Mouse (Mus musculus) liver, adult (tissue): Measurements from ENCODE around the gene Tbk1.

ENCODE experiments used
- GATA4 ChIP-seq: IDR thresholded peaks from 2 replicates; pipeline ENCODE4 v1.6.1; 2014; ENCODE audit warnings: mild to moderate bottlenecking, low read length; ENCODE audit not compliant: insufficient replicate concordance

Gene Tbk1

DNA sequence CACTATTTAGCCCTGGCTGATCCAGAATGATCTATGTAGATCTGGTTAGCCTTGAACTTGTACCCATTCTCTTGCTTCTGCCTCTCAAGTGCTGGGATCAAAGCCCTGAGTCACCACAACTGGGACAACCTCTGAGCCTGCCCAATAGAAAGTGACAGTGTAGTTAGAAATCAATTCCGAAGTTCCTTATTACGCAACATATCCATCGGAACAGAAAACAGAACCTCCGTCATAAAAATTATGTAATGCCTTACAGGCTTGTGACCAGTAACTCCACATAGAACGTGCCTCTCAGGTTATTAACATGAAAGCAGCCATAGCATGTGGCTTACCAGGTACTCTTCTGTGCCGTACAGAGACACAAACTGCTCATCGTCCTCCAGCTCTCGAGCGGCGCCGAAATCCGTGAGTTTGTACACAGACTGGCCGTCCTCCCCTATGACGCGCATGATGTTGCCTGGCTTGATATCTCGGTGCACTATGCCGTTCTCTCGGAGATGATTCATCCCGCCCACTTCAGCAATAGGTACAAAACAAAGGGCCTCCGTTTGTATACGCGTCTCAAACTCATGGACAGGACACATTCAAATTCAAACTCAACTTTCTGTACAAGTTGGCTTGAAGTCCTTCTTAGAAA lies 15.0 kb downstream of the Tbk1 start:
- TF ChIP-seq GATA4: no peak

- no peak for TF ChIP-seq GATA4
Measured at GRCm38 (mm10) chr10:121571031-121571430, 15.6 kb downstream of the Tbk1 start.

DNA sequence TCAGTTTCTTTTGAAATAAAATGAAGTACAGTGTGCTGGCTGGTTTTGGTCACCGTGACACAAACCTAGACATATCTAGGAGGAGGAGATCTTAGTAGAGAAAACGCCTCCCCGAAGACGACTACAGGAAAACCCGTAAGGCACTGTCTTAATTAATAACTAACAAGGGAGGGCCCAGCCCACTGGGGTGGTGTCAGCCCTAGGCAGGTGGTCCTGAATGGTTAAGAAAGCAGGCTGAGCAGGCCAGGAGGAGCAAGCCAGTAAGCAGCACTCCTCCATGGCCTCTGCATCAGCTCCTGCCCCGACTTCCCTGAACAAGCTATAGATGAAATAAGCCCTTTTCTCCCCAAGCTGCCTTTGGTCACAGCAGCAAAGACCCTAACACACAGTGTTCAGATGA lies 16.8 kb downstream of the Tbk1 start:
- TF ChIP-seq GATA4: no peak

- no peak for TF ChIP-seq GATA4
Measured at GRCm38 (mm10) chr10:121569001-121569589, 17.5 kb downstream of the Tbk1 start.

DNA sequence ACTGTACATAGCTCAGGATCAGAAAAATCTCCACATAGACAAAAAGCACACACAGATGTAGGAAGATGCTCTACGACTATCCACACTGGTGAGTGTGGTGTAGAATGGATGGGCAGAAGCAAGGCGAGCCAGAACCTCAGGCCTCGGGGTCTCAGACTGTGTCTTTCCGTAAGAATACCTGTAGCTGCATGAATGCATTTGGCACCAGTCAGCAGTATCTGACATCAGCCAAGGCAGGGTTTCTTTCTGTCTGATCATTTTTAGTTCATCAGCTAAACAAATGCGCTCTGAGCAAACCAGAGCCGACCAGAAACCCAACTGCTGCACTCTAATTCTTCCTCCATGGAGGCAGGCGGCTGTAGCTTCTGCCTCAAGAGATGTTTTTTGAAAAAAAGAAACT lies 18.1 kb downstream of the Tbk1 start:
- TF ChIP-seq GATA4: no peak

DNA sequence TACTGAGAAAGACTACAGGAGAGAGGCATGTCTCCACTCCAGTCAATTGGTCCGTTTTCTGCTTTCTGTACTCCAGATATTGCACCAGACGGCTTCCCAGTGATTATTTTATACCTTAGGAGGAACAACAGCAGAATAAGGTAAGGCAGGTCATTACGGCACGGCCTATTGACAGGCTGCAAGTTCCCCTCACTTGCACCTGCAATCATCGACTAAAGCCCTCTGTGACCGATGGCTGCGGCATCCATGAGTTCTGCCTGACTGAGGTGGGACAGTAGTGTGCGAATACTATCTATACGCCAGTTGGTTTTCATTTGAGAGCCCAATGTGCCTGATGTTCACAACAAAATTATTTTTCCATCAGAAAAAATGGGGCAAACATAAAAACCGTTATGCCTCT lies 18.6 kb downstream of the Tbk1 start:
- no peak for TF ChIP-seq GATA4

DNA sequence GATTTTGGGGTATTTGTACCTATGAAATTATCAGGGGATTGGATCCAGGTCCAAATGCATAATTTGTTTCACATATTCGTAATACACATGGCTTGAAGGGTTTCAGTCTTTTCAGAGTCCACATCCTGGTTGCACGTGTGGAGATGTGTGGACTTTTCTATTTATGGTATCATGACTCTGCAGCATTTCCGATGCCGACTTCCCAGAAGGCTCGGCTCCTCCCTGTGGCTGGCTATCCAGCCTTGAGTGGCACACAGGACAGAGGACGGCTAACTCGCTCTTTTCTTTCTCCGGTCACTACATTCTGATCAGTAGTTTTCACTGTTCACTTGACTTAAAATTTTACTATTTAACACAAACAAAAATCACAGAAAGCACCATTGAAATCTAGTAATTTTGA lies 22.1 kb downstream of the Tbk1 start:
- TF ChIP-seq GATA4: no peak

DNA sequence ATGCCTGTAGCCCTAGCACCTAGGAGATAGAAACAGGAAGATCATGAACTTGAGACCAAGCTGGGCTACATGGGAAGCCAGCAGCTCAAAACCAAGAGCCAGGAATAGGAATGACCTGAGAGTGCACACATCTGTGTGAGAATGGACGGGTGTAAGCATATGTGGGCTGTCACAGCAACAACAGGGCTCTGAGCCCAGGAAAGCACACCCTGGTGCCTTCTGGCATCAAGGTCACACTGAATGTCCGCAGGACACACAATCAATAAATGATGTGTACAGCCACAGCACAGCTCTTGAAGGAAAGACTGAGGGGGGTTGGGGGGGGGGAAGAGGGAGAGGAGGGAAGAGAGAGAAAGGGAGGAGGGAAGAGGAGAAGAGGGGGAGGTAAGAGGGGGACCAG lies 28.4 kb downstream of the Tbk1 start:
- no peak for TF ChIP-seq GATA4

GRCm38 (mm10) chr10:121556263-121556662 lies 30.3 kb downstream of the Tbk1 start:
- no peak for TF ChIP-seq GATA4

DNA sequence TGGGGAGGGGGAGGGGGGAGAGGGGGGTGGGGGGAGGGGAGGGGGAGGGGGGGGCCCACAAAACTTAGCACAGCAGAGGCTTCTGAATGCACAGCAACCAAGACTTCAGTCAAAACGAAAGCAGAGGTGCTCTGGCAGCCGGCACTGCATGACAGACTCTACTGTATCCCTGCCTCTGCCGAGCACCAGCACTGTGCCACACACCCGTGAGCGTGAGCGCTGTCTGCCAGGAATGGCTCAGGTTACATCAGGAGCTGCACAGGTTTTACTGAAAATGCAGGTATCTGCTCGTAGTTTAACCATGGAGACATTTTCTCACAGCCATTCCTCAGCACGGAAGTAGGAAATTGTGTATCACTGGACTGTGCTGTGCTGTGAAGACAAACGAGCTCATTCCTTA lies 36.3 kb downstream of the Tbk1 start:
- no peak for TF ChIP-seq GATA4

DNA sequence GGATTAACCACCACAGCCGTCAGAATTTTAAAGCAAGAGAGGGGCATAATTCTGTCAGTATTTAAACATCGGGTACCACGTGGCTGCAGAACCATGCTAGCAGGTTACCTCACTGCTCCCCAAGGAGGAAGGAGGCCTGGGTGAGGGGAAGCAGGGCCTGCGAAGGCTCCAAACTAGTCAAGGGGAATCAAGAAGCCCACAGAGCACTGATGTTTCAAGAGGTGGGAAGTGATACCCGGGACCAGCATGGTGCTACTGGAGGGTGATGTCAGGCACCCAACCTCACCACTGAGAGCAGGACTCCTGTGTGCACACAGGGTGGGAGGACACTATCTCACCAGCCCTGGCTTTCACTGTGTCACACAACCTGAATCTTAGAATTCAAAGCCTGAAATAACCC lies 36.9 kb downstream of the Tbk1 start:
- no peak for TF ChIP-seq GATA4

GRCm38 (mm10) chr10:121547162-121547561 lies 39.4 kb downstream of the Tbk1 start:
- TF ChIP-seq GATA4: no peak

DNA sequence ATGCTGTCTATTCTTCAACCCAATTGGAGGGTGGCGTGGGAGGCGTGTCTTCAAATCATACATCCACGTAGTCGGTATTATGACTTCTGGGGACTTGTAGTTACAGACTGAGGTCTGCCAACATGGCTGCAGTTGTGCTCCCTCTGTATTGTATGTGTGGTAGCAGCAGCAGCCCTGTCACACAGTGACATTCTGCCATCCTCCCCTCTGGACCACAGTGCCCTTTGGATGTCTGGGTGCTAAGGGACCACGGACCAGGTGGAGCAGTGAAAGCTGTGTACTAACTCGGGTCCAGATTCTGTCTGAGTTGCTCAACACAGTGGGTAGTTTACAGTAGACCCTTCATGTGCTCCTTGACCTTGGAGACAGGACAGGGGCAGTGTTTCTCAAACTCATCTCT lies 43.0 kb downstream of the Tbk1 start:
- TF ChIP-seq GATA4: no peak

DNA sequence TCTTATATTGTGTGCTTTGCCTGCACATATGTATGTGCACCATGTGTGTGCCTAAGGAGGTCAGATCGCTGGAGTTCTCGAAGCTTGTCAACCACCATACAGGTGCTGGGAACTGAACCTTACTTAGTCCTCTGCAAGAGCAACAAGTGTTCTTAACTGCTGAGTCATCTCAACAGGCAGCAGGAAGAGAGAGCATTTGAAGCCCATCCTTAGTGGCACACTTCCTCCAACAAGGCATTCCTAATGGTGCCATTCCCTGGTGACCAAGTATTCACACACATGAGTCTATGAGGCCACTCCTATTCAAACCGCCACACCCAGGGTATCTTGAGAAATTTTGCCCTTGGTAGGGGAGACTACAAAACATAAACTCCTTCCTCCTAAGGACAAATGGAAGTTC lies 44.4 kb downstream of the Tbk1 start:
- no peak for TF ChIP-seq GATA4

DNA sequence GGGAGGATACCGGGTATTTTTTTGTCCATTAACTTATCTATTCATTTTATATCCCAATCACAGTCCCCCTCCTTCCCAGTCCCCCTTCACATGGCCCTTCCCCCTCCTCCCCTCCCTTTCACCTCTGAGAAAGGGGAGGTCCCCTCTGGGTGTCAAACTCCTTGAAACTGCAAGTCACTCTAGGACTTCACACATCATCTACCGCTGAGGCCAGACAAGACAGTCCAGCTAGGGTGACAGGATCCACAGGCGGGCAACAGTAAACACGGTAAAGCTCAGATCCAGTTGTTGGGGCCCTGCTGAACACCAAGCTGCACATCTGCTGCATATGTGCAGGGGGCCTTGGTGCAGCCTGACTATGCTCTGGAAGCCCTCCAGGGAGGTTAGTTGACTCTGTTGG lies 51.6 kb downstream of the Tbk1 start:
- no peak for TF ChIP-seq GATA4

GRCm38 (mm10) chr10:121533137-121533872 lies 53.3 kb downstream of the Tbk1 start:
- TF ChIP-seq GATA4: no peak
